Comparison of ENCODE assay signal across 13 mouse cellular contexts in genomic region chr8:57319092-57319980, GRCm38 (mm10). TPM values are rescaled to one million over a fixed set of nuclear protein-coding genes. Genes with fewer than 3 reads are reported as not detected.
DNase-seq lines count a peak whose midpoint lies in the region; ATAC-seq and TF ChIP-seq lines count a peak whose summit lies in the region.
"Had no signal": no experiment of that assay in that cellular context is flagged by ENCODE, and none has a peak within 500 bp of the region (broad histone marks: within the 10 kb centered on the region; RNA-seq: fewer than 3 reads in every experiment).

No protein-coding gene starts in this region.

- TF ChIP-seq POLR2A in liver, adult 2 months (IDR thresholded peaks at IDR 0.05; ENCODE audit: extremely low read depth, insufficient read depth, low read length) = no peak

- H3K27ac ChIP-seq in liver, adult 2 months (replicated peaks; ENCODE audit: insufficient read depth, low read depth, low read length) = peak overlapping the region; percentile 48
- H3K27ac ChIP-seq in embryonic facial prominence, embryonic 15.5 days (replicated peaks) = no peak overlapping the region
- peak overlapping the region; percentile 93 for H3K27ac ChIP-seq in limb, embryonic 12.5 days
- peak overlapping the region; percentile 58; the same call in 1 of the 2 replicates for H3K27ac ChIP-seq in stomach, embryonic 14.5 days (ENCODE audit: low read length)

- H3K4me2 ChIP-seq in embryonic facial prominence, embryonic 15.5 days (replicated peaks) = no peak overlapping the region
- peak overlapping the region; percentile 74 for H3K4me2 ChIP-seq in limb, embryonic 12.5 days
- H3K4me2 ChIP-seq in stomach, embryonic 14.5 days (replicated peaks; ENCODE audit: low read depth, low read length) = peak overlapping the region; percentile 55

- peaks cover 20% of the 10 kb centered on the region for H3K27me3 ChIP-seq in liver, adult 2 months (ENCODE audit: control insufficient read depth, insufficient read depth, low read length)
- H3K27me3 ChIP-seq in embryonic facial prominence, embryonic 15.5 days = peaks cover 95% of the 10 kb centered on the region
- H3K27me3 ChIP-seq in limb, embryonic 12.5 days = peaks cover 27% of the 10 kb centered on the region
- 0 out of 2 replicates have a peak, but pooled peaks cover 7% of the 10 kb centered on the region for H3K27me3 ChIP-seq in stomach, embryonic 14.5 days (ENCODE audit: control insufficient read depth, insufficient read depth, low read length)

- H3K9ac ChIP-seq in liver, adult 2 months (ENCODE audit: low read depth, low read length) = peak overlapping the region; percentile 53
- no peak overlapping the region for H3K9ac ChIP-seq in embryonic facial prominence, embryonic 15.5 days
- peak overlapping the region; percentile 100 for H3K9ac ChIP-seq in limb, embryonic 12.5 days (replicated peaks)
- H3K9ac ChIP-seq in stomach, embryonic 14.5 days (replicated peaks; ENCODE audit: low read depth, low read length) = peak overlapping the region; percentile 40

- no peak for TF ChIP-seq CTCF in liver, adult 2 months (IDR thresholded peaks at IDR 0.05; ENCODE audit: low read depth, low read length)

- no peak for DNase-seq in liver, adult 2 months (ENCODE audit: extremely low read depth, low read depth, low spot score)
- DNase-seq in liver = no peak
- DNase-seq in ovary, postnatal 14 days (ENCODE audit: low spot score) = no peak
- no peak for DNase-seq in adrenal gland, postnatal 25 days
- DNase-seq: kidney, adult 11 months; lung, postnatal 14 days; right cerebral cortex, postnatal 25 days; thymus, postnatal 4 days had no signal

- H3K36me3 ChIP-seq in liver, adult 2 months (ENCODE audit: control insufficient read depth, insufficient read depth, low read length) = no peaks in the 10 kb centered on the region
- no peaks in the 10 kb centered on the region for H3K36me3 ChIP-seq in embryonic facial prominence, embryonic 15.5 days
- H3K36me3 ChIP-seq in limb, embryonic 12.5 days = peaks cover 10% of the 10 kb centered on the region; the same call in 1 of the 2 replicates
- H3K36me3 ChIP-seq in stomach, embryonic 14.5 days (ENCODE audit: control insufficient read depth, insufficient read depth, low read length) = no peaks in the 10 kb centered on the region

- H3K79me2 ChIP-seq in liver, adult 2 months (ENCODE audit: control insufficient read depth, insufficient read depth, low read length) = no peaks in the 10 kb centered on the region

- no peaks in the 10 kb centered on the region for H3K9me3 ChIP-seq in embryonic facial prominence, embryonic 15.5 days (replicated peaks)
- H3K9me3 ChIP-seq in limb, embryonic 12.5 days = no peaks in the 10 kb centered on the region
- H3K9me3 ChIP-seq in stomach, embryonic 14.5 days (ENCODE audit: control insufficient read depth, low read depth, low read length) = no peaks in the 10 kb centered on the region

- H3K4me1 ChIP-seq in liver, adult 2 months (ENCODE audit: control insufficient read depth, insufficient read depth, low read length) = no peaks in the 10 kb centered on the region
- H3K4me1 ChIP-seq in embryonic facial prominence, embryonic 15.5 days = peaks cover 20% of the 10 kb centered on the region
- H3K4me1 ChIP-seq in limb, embryonic 12.5 days (replicated peaks) = peaks cover 9% of the 10 kb centered on the region; the same call in 1 of the 2 replicates
- 0 out of 2 replicates have a peak, but pooled peaks cover 3% of the 10 kb centered on the region for H3K4me1 ChIP-seq in stomach, embryonic 14.5 days (ENCODE audit: control insufficient read depth, insufficient read depth, low read length)

- ATAC-seq in embryonic facial prominence, embryonic 15.5 days (ENCODE audit: insufficient number of reproducible peaks, low FRiP score, low TSS enrichment, low read depth) = no peak
- ATAC-seq in limb, embryonic 12.5 days (ENCODE audit: insufficient number of reproducible peaks, insufficient read depth, low FRiP score, low TSS enrichment, low read depth) = no peak
- no peak for ATAC-seq in stomach, embryonic 14.5 days (ENCODE audit: insufficient number of reproducible peaks, insufficient read depth, low FRiP score, low read depth)

- 7% methylated on average over 17 of the region's 17 CpGs for WGBS in liver, adult 2 months
- WGBS in embryonic facial prominence, embryonic 15.5 days = 4% methylated on average over 17 of the region's 17 CpGs
- WGBS in limb, embryonic 12.5 days = 3% methylated on average over 17 of the region's 17 CpGs
- WGBS in stomach, embryonic 14.5 days = 17% methylated on average over 17 of the region's 17 CpGs

- H3K4me3 ChIP-seq in liver, adult 2 months (ENCODE audit: insufficient read depth, low read depth, low read length) = peak overlapping the region; percentile 52
- peak overlapping the region; percentile 49 for H3K4me3 ChIP-seq in embryonic facial prominence, embryonic 15.5 days (replicated peaks)
- peak overlapping the region; percentile 86 for H3K4me3 ChIP-seq in limb, embryonic 12.5 days (replicated peaks)
- peak overlapping the region; percentile 66 for H3K4me3 ChIP-seq in stomach, embryonic 14.5 days (ENCODE audit: low read depth, low read length)
- H3K4me3 ChIP-seq: myocyte had no signal

RNA-seq across cellular contexts. Expression of gene Hand2, which starts 1.4 kb away (rescaled TPM):
- total RNA-seq in liver, adult 2 months (2014; rRNA removed) = 1.9 and 2.0 TPM in 2 replicates
- polyA plus RNA-seq in liver, adult 2 months (2012; rRNA removed) = 3.9 and 4.1 TPM in 2 replicates
- 2.3 and 3.8 TPM in 2 replicates for polyA plus RNA-seq in embryonic facial prominence, embryonic 15.5 days (2015; fragmentation: Nextera tagmentation; extraction: Ambion mirVana)
- 19.6 and 23.7 TPM in 2 replicates for polyA plus RNA-seq in limb, embryonic 12.5 days (2016; fragmentation: Nextera tagmentation; extraction: Ambion mirVana)
- 17.7 and 18.3 TPM in 2 replicates for polyA plus RNA-seq in stomach, embryonic 14.5 days (2014; fragmentation: Nextera tagmentation; extraction: Ambion mirVana)
- 31.1 and 40.4 TPM in 2 replicates for total RNA-seq in adrenal gland, postnatal 25 days (2021)
- total RNA-seq: layer of hippocampus, postnatal 10 days had no signal
- polyA plus RNA-seq: myocyte had no signal
